Mouse (Mus musculus) urinary bladder, postnatal 0 days (tissue): Measurements from ENCODE around the gene Atp5c1. TPM values are rescaled to one million over a fixed set of nuclear protein-coding genes. Genes with fewer than 3 reads are reported as not detected.

ENCODE experiments used
- polyA plus RNA-seq: library from polyadenylated mRNA; unstranded; fragments of >200 nt; fragmentation: Nextera tagmentation; extraction: Ambion mirVana; gene quantifications from 2 replicates; pipeline ENCODE4 v1.2.1, GENCODE M21; 2015

Atp5c1 gene
- 588 and 650 TPM in 2 replicates for polyA plus RNA-seq

DNA sequence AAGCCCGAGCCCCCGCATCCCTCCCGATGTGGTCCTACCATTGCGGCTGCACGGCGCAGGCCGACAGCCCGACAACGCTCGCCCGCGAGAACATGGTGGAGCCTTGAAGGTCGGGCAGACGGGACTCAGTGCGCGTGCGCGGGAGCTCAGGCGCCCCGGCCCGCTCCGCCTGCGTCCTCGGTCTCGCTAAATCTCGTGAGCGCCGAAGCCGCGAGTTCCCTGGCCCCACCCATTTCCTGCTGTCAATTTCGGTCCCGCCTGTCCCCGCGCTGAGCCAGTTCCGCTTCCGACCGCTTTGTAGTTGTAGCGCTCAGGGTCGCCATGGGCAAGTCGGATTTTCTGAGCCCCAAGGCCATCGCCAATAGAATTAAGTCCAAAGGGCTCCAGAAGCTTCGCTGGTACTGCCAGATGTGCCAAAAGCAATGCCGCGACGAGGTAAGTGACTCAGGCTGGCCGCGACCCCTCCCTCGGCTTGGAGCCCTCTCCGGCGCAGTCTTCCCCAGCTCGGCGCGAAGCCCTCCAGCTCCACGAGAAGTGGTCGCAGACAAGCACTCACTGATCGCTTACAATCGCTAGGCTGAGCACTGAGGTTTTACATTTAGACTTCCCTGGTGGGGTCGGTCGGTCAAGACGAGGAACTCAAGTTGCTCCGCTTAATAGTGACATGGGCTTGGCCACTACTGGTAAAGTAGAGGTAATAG lies at the start of gene Atp5c1, which contains the start of gene Kin:
Gene Atp5c1 (minus strand): TSS at position 201 of the 701 bp plus-strand sequence.
Gene Kin (plus strand): TSS at position 284 of the 701 bp plus-strand sequence.

DNA sequence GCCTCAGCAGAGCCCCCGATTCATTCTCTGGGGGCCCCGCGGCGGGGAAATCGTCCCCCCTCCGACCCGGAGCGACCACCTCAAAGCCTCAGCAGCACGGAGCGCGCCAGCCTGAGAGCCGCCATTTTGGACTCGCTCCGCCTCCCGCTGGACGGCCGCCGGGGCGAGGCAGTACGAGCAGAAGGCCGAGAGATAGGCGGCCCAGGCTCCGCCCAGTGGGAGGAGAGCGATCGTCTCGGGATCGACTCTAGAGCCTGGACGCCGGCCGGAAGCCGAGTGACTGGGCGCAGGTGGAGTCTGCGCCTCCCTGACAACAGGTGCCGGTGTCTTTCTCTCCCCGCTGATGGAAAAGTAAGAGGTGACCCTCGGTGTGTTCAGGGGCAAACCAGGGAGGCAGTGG lies 31.8 kb downstream of the Atp5c1 start, which contains the start of gene Taf3:
Gene Taf3 (minus strand): TSS at position 136 of the 400 bp plus-strand sequence.

Other genes starting within 250 kb of the Atp5c1 start
- 1.4 and 2.4 TPM in 2 replicates for gene 4930412O13Rik, start 199.3 kb downstream of the Atp5c1 start, polyA plus RNA-seq
- 5.0 and 5.2 TPM in 2 replicates for gene 9230102O04Rik, start 191.0 kb downstream of the Atp5c1 start, polyA plus RNA-seq
- gene Gata3, start 190.5 kb downstream of the Atp5c1 start, polyA plus RNA-seq, result 61.2 and 66.5 TPM in 2 replicates
- gene Taf3, start 31.9 kb downstream of the Atp5c1 start, polyA plus RNA-seq, result 6.5 and 7.4 TPM in 2 replicates
- gene Kin, start 83 bp upstream of the Atp5c1 start, polyA plus RNA-seq, result 14.1 and 15.8 TPM in 2 replicates
- gene Itih2, start 50.9 kb upstream of the Atp5c1 start, polyA plus RNA-seq, result 2.9 and 4.4 TPM in 2 replicates
- 332 and 418 TPM in 2 replicates for gene Itih5, start 73.1 kb upstream of the Atp5c1 start, polyA plus RNA-seq